In the genomic region with DNA sequence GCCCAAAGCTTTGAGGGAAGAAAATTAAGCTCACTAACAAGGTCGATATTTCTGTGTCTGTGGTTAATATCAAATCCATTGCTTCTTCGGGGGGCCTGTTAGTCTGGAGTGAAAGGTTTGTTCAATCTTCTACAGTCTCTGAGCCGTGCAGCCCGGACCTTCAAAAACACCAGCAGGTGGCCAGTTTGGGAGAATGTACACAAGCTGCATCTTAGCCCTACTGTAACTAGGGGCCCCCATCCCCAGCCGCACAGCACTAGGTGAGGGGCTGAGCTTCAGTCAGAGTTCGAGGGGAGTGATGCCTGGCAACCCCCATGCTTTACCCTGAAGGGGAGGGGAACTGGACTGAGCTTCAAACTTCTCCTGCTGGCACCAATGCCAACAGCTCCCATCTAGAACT, we compare ENCODE assay signal across 36 mouse cellular contexts. TPM values are rescaled to one million over a fixed set of nuclear protein-coding genes. Genes with fewer than 3 reads are reported as not detected.
DNase-seq lines count a peak whose midpoint lies in the region; ATAC-seq lines count a peak whose summit lies in the region.
"Had no signal": no experiment of that assay in that cellular context is flagged by ENCODE, and none has a peak within 500 bp of the region (broad histone marks: within the 10 kb centered on the region; RNA-seq: fewer than 3 reads in every experiment).

No protein-coding gene starts in this region.

- no peak overlapping the region for H3K4me2 ChIP-seq in midbrain, embryonic 15.5 days
- H3K4me2 ChIP-seq in forebrain, embryonic 14.5 days (ENCODE audit: low read length), result peak overlapping the region; percentile 20; the same call in 1 of the 2 replicates
- H3K4me2 ChIP-seq: embryonic facial prominence, embryonic 13.5 days; heart, embryonic 15.5 days; hindbrain, embryonic 15.5 days had no signal

- H3K4me3 ChIP-seq in midbrain, embryonic 10.5 days, result 0 out of 2 replicates have a peak overlapping the region, but pooled peaks have one; percentile 47
- no peak overlapping the region for H3K4me3 ChIP-seq in midbrain, embryonic 15.5 days
- H3K4me3 ChIP-seq in forebrain, embryonic 14.5 days (ENCODE audit: low read depth, low read length), result no peak overlapping the region
- H3K4me3 ChIP-seq: embryonic facial prominence, embryonic 13.5 days; erythroblast, embryonic 14.5 days; gastrocnemius, adult 2 months; heart, embryonic 15.5 days; hindbrain, embryonic 15.5 days; left cerebral cortex, adult 2 months; megakaryocyte, embryonic 14.5 days had no signal

- intact Hi-C loops in heart, postnatal 36 days (cut with DNase I), result loop anchor here (10.0 kb wide), 1 partner anchor 293 kb away; no protein-coding TSS in a partner anchor

- DNase-seq in heart, adult 11 months, result peak; percentile 58
- no peak for DNase-seq in heart, postnatal 36 days
- DNase-seq in midbrain, embryonic 10.5 days (ENCODE audit: low spot score), result peak; percentile 36
- no peak for DNase-seq in forebrain, embryonic 14.5 days (ENCODE audit: low spot score)
- peak; percentile 24 for DNase-seq in retina, embryonic 14.5 days (ENCODE audit: low spot score)
- no peak for DNase-seq in urinary bladder, postnatal 10 days (ENCODE audit: low spot score)
- DNase-seq: B cell, adult 2 months; cerebellum, adult 11 months; cerebellum, adult 9-11 months; gastrocnemius, adult 2 months; heart, postnatal 4 days; kidney, adult 8-10 months; kidney, postnatal 10 days; left cerebral cortex, postnatal 4 days; thymus, postnatal 14 days had no signal

- H3K9me3 ChIP-seq in midbrain, embryonic 10.5 days (replicated peaks), result no peaks in the 10 kb centered on the region
- H3K9me3 ChIP-seq in midbrain, embryonic 15.5 days, result no peaks in the 10 kb centered on the region
- no peaks in the 10 kb centered on the region for H3K9me3 ChIP-seq in forebrain, embryonic 14.5 days (replicated peaks; ENCODE audit: control insufficient read depth, low read length)
- H3K9me3 ChIP-seq: embryonic facial prominence, embryonic 13.5 days; heart, embryonic 15.5 days; hindbrain, embryonic 15.5 days had no signal

- no peaks in the 10 kb centered on the region for H3K36me3 ChIP-seq in midbrain, embryonic 10.5 days
- no peaks in the 10 kb centered on the region for H3K36me3 ChIP-seq in midbrain, embryonic 15.5 days (replicated peaks)
- no peaks in the 10 kb centered on the region for H3K36me3 ChIP-seq in forebrain, embryonic 14.5 days (ENCODE audit: control insufficient read depth, insufficient read depth, low read length)
- H3K36me3 ChIP-seq: embryonic facial prominence, embryonic 13.5 days; G1E; heart, embryonic 15.5 days; hindbrain, embryonic 15.5 days had no signal

- no peak overlapping the region for H3K27ac ChIP-seq in midbrain, embryonic 10.5 days (replicated peaks)
- H3K27ac ChIP-seq in midbrain, embryonic 15.5 days, result no peak overlapping the region
- H3K27ac ChIP-seq in forebrain, embryonic 14.5 days (ENCODE audit: low read depth, low read length), result no peak overlapping the region
- H3K27ac ChIP-seq: embryonic facial prominence, embryonic 13.5 days; gastrocnemius, adult 2 months; heart, embryonic 15.5 days; hindbrain, embryonic 15.5 days; left cerebral cortex, adult 2 months had no signal

- 2% methylated on average over 6 of the region's 6 CpGs for WGBS in midbrain, embryonic 10.5 days
- 2% methylated on average over 6 of the region's 6 CpGs for WGBS in midbrain, embryonic 15.5 days
- 1% methylated on average over 6 of the region's 6 CpGs for WGBS in forebrain, embryonic 14.5 days

- H3K27me3 ChIP-seq in midbrain, embryonic 10.5 days (ENCODE audit: low read depth, poor library complexity, severe bottlenecking), result peaks cover 100% of the 10 kb centered on the region
- peaks cover 90% of the 10 kb centered on the region for H3K27me3 ChIP-seq in midbrain, embryonic 15.5 days (replicated peaks)
- H3K27me3 ChIP-seq in forebrain, embryonic 14.5 days (replicated peaks; ENCODE audit: control insufficient read depth, insufficient read depth, low read length), result peaks cover 83% of the 10 kb centered on the region
- H3K27me3 ChIP-seq: CH12.LX had no signal

- no peak overlapping the region for H3K9ac ChIP-seq in midbrain, embryonic 15.5 days
- no peak overlapping the region; the same call in 1 of the 2 replicates for H3K9ac ChIP-seq in forebrain, embryonic 14.5 days (ENCODE audit: low read length)
- H3K9ac ChIP-seq: embryonic facial prominence, embryonic 13.5 days; heart, embryonic 15.5 days; hindbrain, embryonic 15.5 days had no signal

- no peak for ATAC-seq in midbrain, embryonic 15.5 days (replicated peaks)
- no peak for ATAC-seq in forebrain, embryonic 14.5 days
- ATAC-seq: Patski had no signal

- peaks cover 29% of the 10 kb centered on the region for H3K4me1 ChIP-seq in midbrain, embryonic 10.5 days
- peaks cover 18% of the 10 kb centered on the region for H3K4me1 ChIP-seq in midbrain, embryonic 15.5 days
- no peaks in the 10 kb centered on the region for H3K4me1 ChIP-seq in forebrain, embryonic 14.5 days (ENCODE audit: control insufficient read depth, insufficient read depth, low read length)

RNA-seq across cellular contexts. Expression of a gene that starts 1.2 kb away (rescaled TPM):
- total RNA-seq in heart, postnatal 36 days (2021), result not detected
- polyA plus RNA-seq in midbrain, embryonic 10.5 days (2016; fragmentation: Nextera tagmentation; extraction: Ambion mirVana), result 9.1 and 9.4 TPM in 2 replicates
- polyA plus RNA-seq in midbrain, embryonic 15.5 days (2015; fragmentation: Nextera tagmentation; extraction: Ambion mirVana), result 6.3 and 8.0 TPM in 2 replicates
- polyA plus RNA-seq in forebrain, embryonic 14.5 days (2014; fragmentation: Nextera tagmentation; extraction: Ambion mirVana), result 13.9 and 15.9 TPM in 2 replicates
- total RNA-seq: adrenal gland, adult 18-20 months; adrenal gland, postnatal 4 days; CH12.LX; common myeloid progenitor, adult 5-6 weeks; gastrocnemius, adult 2 months; gastrocnemius, postnatal 4 days; heart, postnatal 4 days; liver, adult 2 months; monocyte, adult 5-6 weeks had no signal
- polyA plus RNA-seq: embryonic facial prominence, embryonic 13.5 days; erythroblast, embryonic 14.5 days; G1E; intestine, embryonic 14.5 days; liver, embryonic 16.5 days; neural tube, embryonic 11.5 days; Patski; spleen, adult 2 months; stomach, embryonic 14.5 days had no signal

Comparison
In these comparisons a context has a peak if more than half of its experiments do, and no peak if none do; other contexts are left out.
1. DNase-seq: peak in heart, adult 11 months (single experiment), midbrain, embryonic 10.5 days (single experiment) and retina, embryonic 14.5 days (single experiment); none in heart, postnatal 36 days (0 of 2), forebrain, embryonic 14.5 days (single experiment) and urinary bladder, postnatal 10 days (single experiment).